Mouse (Mus musculus) kidney, postnatal 25 days (tissue): ENCODE measurements around the gene Clcf1.
A peak's percentile ranks its signal among the peaks of the same experiment; 100 is the strongest.

Experiments used
- DNase-seq, 2 experiments: peaks; one replicate each; pipeline ENCODE4 v3.0.0; 2021; ENCODE audit warnings: mixed read lengths in 2 of 2

Gene Clcf1

GRCm38 (mm10) chr19:4193129-4193528 is 20.9 kb upstream of the Clcf1 start:
- no peak for DNase-seq

GRCm38 (mm10) chr19:4194021-4194724 is 19.9 kb upstream of the Clcf1 start:
- DNase-seq: no peak

GRCm38 (mm10) chr19:4194776-4195650 is 19.0 kb upstream of the Clcf1 start:
- DNase-seq: peak in 1 of 2 experiments; percentile 30

GRCm38 (mm10) chr19:4196048-4196447 is 18.0 kb upstream of the Clcf1 start:
- DNase-seq: no peak

GRCm38 (mm10) chr19:4196548-4196947 is 17.5 kb upstream of the Clcf1 start:
- peak in 1 of 2 experiments; percentile 67 for DNase-seq

GRCm38 (mm10) chr19:4197180-4197579 is 16.9 kb upstream of the Clcf1 start:
- no peak for DNase-seq

- DNase-seq: peak; percentile 99
Measured at GRCm38 (mm10) chr19:4201291-4201909, 12.6 kb upstream of the Clcf1 start, which contains the start of gene Rad9a. TSS of gene Rad9a (minus strand) at chr19:4201662.

- no peak for DNase-seq
Measured at GRCm38 (mm10) chr19:4202149-4202548, 11.9 kb upstream of the Clcf1 start.

GRCm38 (mm10) chr19:4203148-4203547 is 10.9 kb upstream of the Clcf1 start:
- no peak for DNase-seq

GRCm38 (mm10) chr19:4203604-4204326 is 10.3 kb upstream of the Clcf1 start:
- DNase-seq: no peak

GRCm38 (mm10) chr19:4204889-4205288 is 9.1 kb upstream of the Clcf1 start:
- no peak for DNase-seq

GRCm38 (mm10) chr19:4206971-4207370 is 7.1 kb upstream of the Clcf1 start:
- DNase-seq: peak; percentile 85 to 86

GRCm38 (mm10) chr19:4208563-4208962 is 5.5 kb upstream of the Clcf1 start:
- DNase-seq: no peak

GRCm38 (mm10) chr19:4211891-4212588 is 2.0 kb upstream of the Clcf1 start:
- no peak for DNase-seq

- peak; percentile 70 to 83 for DNase-seq
Measured at GRCm38 (mm10) chr19:4213524-4213974, 489 bp upstream of the Clcf1 start.

GRCm38 (mm10) chr19:4214771-4215450 is 873 bp downstream of the Clcf1 start:
- peak; percentile 37 to 76 for DNase-seq

- DNase-seq: no peak
Measured at GRCm38 (mm10) chr19:4215451-4215840, 1.4 kb downstream of the Clcf1 start.

GRCm38 (mm10) chr19:4216041-4216685 is 2.1 kb downstream of the Clcf1 start:
- DNase-seq: peak; percentile 67 to 68

- no peak for DNase-seq
Measured at GRCm38 (mm10) chr19:4217140-4217539, 3.1 kb downstream of the Clcf1 start.

GRCm38 (mm10) chr19:4217855-4218254 is 3.8 kb downstream of the Clcf1 start:
- DNase-seq: no peak

- no peak for DNase-seq
Measured at GRCm38 (mm10) chr19:4218293-4218692, 4.3 kb downstream of the Clcf1 start.
